Mouse (Mus musculus) E14TG2a.4 (cell line): Measurements from ENCODE around the gene Mgat4e.
A peak's percentile ranks its signal among the peaks of the same experiment; 100 is the strongest.

ENCODE experiments used
- CTCF ChIP-seq: conservative IDR thresholded peaks from 2 replicates; pipeline ENCODE4 v1.5.1; 2014; ENCODE audit warnings: low read length
- NANOG ChIP-seq: IDR thresholded peaks from 2 replicates; pipeline ENCODE4 v1.6.1; 2014; ENCODE audit warnings: borderline replicate concordance, low read length, mixed read lengths
- POU5F1 ChIP-seq: IDR thresholded peaks from 2 replicates; pipeline ENCODE4 v1.6.1; 2014; ENCODE audit warnings: low read length, borderline replicate concordance

DNA sequence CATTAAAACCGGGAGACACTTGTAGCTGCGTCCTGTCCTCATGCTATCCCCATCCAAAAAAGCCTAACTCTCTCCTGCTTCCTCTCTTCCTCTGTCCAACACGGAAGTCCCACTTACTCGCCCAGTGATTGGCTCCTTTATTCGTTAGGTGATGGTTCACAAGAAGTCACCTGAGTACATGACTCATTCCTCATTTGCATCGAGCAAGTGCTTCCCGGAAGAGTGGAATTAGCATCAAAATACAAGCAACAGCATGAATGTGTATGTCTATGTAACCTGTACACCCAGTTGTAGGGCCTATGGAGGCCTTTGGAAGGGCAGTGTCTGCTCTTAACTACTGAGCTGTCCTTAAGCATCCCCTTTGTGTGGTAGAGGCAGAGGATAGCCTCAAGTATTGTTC lies 57.2 kb downstream of the Mgat4e start:
- TF ChIP-seq CTCF (no peak), POU5F1 (0 out of 2 replicates have a peak, but pooled peaks have one; percentile 33), NANOG (peak; percentile 75)
